Mouse (Mus musculus) lung, postnatal 36 days (tissue): Measurements from ENCODE around the gene Snapc5.
A peak's percentile ranks its signal among the peaks of the same experiment; 100 is the strongest.

Source experiments
- DNase-seq: peaks from one replicate; pipeline ENCODE4 v3.0.0; 2022; ENCODE audit warnings: mixed read lengths

The Snapc5 gene

GRCm38 (mm10) chr9:64202331-64202730 lies 23.3 kb downstream of the Snapc5 start:
- DNase-seq = peak; percentile 8

- no peak for DNase-seq
Measured at GRCm38 (mm10) chr9:64202866-64203265, 23.8 kb downstream of the Snapc5 start.

- no peak for DNase-seq
Measured at GRCm38 (mm10) chr9:64207509-64208084, 28.5 kb downstream of the Snapc5 start.

- DNase-seq = no peak
Measured at GRCm38 (mm10) chr9:64214452-64214851, 35.4 kb downstream of the Snapc5 start.

- no peak for DNase-seq
Measured at GRCm38 (mm10) chr9:64216090-64216489, 37.0 kb downstream of the Snapc5 start.

GRCm38 (mm10) chr9:64216641-64217040 lies 37.6 kb downstream of the Snapc5 start:
- no peak for DNase-seq

- DNase-seq = no peak
Measured at GRCm38 (mm10) chr9:64217887-64218286, 38.8 kb downstream of the Snapc5 start.

- DNase-seq = no peak
Measured at GRCm38 (mm10) chr9:64219305-64219704, 40.2 kb downstream of the Snapc5 start.

GRCm38 (mm10) chr9:64219772-64220420 lies 40.8 kb downstream of the Snapc5 start:
- no peak for DNase-seq

GRCm38 (mm10) chr9:64220603-64221002 lies 41.5 kb downstream of the Snapc5 start:
- no peak for DNase-seq

- no peak for DNase-seq
Measured at GRCm38 (mm10) chr9:64221480-64221879, 42.4 kb downstream of the Snapc5 start.

GRCm38 (mm10) chr9:64222098-64222497 lies 43.0 kb downstream of the Snapc5 start:
- DNase-seq = no peak

GRCm38 (mm10) chr9:64225805-64226204 lies 46.7 kb downstream of the Snapc5 start:
- DNase-seq = no peak

- peak; percentile 45 for DNase-seq
Measured at GRCm38 (mm10) chr9:64227736-64228135, 48.7 kb downstream of the Snapc5 start.

GRCm38 (mm10) chr9:64228972-64229371 lies 49.9 kb downstream of the Snapc5 start:
- no peak for DNase-seq

GRCm38 (mm10) chr9:64231171-64231570 lies 52.1 kb downstream of the Snapc5 start:
- peak; percentile 10 for DNase-seq

GRCm38 (mm10) chr9:64231674-64232073 lies 52.6 kb downstream of the Snapc5 start:
- DNase-seq = no peak

- peak; percentile 43 for DNase-seq
Measured at GRCm38 (mm10) chr9:64232257-64232957, 53.3 kb downstream of the Snapc5 start.
